Mouse (Mus musculus): ENCODE results near the gene Arnt.

Gene Arnt

DNA sequence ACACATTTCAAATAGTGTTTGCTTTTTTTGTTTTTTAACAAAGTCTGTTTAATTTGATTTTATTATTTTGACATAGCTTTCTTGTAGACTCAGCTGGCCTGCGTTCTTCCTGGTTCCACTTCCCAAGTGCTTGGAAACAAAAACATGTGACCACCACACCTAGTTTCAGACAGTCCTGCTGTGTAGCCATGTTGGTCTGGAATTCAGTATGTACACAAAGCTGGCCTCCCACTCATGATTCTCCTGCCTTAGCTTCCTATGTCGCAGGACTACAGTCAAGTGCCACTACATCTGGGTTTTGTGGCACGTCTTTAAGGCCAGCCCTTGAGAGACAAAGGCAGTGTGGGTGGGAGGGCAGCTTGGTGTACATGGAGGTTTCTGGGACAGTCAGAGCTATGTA lies 16.7 kb downstream of the Arnt start:
- DNase-seq (ENCODE audit: extremely low read depth, insufficient read length, low spot score): no peak

DNA sequence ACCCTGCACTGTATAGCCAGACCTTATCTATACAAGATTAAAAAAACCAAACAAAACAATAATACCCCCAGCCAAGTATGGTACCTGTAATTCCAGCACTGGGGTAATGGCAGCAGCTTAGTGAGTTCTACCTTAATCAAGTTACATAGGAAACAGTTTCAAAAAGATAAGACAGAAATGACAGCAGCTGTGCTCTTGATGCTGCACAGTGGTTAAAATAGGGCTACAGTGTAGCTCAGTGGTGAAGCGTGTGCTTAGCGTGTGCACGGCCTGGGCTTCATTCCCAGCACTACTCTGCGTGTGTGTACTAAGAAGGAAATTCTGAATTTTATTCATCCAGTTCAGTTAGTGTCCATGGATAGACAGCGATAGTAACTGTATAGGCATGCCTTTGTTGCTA lies 22.2 kb downstream of the Arnt start:
- DNase-seq (ENCODE audit: extremely low read depth, insufficient read length, low spot score): no peak

DNA sequence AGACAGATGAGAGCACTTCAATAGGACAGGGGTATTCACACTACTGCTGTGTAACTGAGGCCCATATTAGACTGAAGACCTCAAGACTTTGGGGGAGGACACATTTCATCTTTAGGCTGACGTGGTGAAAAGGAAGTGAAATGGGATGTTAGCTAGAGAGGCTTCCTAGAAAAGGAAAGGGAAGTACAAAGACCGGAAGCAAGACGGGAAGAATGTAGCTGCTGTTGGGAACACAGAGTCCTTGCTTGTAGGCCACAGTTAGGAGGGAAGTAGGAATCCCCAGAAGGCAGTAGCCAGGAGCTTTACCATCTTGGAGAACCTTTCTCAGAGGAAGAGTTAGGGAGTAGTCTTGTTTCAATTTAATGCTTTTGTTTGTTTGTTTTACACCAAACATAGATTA lies 23.6 kb downstream of the Arnt start:
- no peak for DNase-seq (ENCODE audit: extremely low read depth, insufficient read length, low spot score)

DNA sequence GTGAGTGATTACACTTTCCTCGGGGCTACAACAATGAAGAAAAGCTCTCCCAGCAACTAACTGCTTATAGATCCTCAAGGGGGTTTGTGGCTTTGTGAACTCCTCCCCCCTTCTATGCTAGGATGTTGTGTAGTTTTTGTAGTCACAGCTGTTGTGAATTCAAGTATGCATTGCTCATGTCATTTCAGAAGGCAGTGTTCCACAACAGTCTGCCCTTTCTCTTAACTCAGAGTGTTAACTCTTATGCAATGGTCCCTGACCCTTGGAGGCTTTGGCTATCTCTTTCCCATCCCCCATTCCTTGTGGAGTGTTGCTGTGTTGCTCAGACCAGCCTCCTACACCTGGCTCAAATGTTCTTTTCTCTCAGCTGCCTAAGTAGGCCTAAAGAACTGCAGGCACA lies 25.2 kb downstream of the Arnt start:
- no peak for DNase-seq (ENCODE audit: extremely low read depth, insufficient read length, low spot score)

DNA sequence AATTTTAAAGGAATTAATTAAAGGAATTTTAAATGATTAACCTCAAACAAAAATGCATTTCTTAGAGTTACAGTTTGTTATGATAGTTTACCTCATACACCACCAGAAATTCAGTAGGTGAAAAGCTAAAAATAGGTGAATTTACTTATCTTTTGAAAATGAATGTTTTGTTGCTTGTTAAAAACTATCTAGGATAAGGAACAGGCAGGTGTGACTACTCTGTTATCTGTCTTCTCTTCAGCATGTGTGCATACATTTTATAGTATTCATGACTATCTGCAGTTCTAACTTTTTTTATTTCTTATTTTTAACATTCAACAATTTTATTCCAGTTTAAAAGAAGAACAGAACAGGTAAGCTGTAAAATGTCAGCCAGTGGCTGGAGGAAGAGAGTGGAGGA lies 29.7 kb downstream of the Arnt start:
- no peak for DNase-seq (ENCODE audit: extremely low read depth, insufficient read length, low spot score)

DNA sequence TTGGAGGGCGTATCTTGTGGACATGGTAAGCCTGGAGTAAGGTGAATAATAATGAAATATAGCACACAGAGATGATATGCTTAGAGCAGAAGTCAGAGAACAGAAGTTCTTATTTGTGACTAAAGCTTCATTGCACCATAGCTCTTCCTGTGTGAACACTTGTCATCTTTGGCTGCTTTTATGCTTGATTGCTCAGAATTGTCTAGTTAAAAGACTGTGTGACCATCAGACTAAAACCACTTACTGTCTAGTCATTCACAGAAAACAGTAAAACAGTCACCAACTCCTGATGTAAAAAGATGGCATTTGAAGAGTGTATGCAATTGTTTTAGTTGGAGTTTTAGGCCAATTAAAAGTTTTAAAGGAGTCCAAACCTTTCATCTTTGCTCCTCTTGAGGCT lies 44.8 kb downstream of the Arnt start:
- DNase-seq (ENCODE audit: extremely low read depth, insufficient read length, low spot score): no peak

DNA sequence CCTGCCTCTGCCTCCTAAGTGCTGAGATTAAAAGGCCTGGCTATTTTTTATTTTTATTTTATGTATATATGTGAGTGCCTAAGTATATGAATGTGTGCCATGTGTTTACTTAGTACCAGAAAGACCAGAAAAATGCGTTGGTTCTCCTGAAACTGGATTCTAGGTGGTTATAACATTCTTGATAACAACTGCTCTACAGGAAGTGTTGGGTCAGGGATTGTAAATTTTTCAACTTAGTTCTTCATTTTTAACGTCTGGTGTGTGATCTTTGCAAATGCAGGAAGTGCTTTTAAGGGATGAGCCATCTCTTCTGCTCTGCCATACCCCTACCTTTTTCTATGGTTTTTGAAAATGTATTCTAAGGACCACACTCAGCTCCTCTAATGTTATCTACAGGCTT lies 52.2 kb downstream of the Arnt start:
- no peak for DNase-seq (ENCODE audit: extremely low read depth, insufficient read length, low spot score)

DNA sequence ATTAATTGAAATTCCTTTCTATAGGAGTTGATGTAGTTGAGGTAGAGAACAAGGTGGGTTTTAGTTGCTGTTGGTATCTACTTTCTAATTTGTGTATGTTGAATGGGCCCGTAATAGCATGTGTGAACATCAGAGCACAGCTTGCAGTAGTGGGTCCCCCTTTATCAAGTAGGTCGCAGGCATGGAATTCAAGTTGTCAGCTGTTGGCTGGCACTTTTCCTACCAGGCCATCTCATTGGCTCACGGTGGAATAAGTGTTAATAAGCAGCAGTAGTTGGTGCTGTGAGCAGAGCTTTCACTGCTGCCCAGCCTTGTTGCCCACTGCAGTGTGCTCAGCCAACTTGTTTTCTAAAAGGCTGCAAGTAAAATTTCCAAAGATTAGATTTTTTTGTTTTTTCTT lies 54.5 kb downstream of the Arnt start:
- DNase-seq (ENCODE audit: extremely low read depth, insufficient read length, low spot score): no peak

DNA sequence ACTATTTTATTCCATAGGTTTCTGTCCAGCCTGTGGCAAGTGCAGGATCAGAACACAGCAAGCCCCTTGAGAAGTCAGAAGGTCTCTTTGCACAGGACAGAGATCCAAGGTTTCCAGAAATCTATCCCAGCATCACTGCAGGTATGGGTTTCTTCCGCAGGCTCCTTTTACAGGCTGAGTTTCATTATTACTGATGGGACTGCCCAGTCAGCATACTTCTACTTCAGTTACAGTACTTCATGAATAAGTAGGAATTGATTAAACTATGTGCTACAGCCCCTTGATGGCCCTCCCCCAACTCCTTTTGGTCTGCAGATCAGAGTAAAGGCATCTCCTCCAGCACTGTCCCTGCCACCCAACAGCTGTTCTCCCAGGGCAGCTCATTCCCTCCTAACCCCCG lies 56.0 kb downstream of the Arnt start:
- no peak for DNase-seq (ENCODE audit: extremely low read depth, insufficient read length, low spot score)

DNA sequence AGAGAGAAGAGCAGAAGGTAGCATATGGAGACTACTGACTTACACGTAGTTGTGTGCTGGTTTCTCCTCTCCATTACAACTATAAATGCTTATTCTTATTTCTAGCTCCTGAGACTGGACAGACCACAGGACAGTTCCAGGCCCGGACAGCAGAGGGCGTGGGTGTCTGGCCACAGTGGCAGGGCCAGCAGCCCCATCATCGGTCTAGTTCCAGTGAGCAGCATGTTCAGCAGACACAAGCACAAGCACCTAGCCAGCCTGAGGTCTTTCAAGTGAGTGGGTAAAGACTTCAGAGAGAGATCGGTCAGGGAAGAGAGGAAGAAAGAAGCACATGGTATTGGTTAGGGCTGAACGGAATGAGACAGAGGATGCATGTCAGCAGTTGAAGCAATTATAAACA lies 60.2 kb downstream of the Arnt start:
- peak; percentile 53 for DNase-seq (ENCODE audit: extremely low read depth, insufficient read length, low spot score)

DNA sequence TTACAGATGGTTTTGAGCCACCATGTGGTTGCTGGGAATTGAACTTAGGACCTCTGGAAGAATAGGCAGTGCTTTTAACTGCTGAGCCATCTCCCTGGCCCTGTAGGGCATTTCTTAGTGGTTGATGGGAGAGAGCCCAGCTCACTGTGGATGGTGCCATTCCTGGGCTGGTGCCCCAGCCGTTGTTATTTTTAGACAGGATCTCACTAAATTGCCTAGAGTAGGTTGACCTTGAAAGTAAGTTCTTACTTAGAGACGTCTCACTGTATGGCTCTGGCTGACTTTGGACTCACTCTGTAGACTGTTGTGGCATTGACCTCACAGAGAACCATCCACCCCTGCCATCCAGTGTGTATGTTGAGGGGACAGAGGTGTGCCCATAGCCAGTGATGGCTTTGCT lies 64.0 kb downstream of the Arnt start:
- no peak for DNase-seq (ENCODE audit: extremely low read depth, insufficient read length, low spot score)

DNA sequence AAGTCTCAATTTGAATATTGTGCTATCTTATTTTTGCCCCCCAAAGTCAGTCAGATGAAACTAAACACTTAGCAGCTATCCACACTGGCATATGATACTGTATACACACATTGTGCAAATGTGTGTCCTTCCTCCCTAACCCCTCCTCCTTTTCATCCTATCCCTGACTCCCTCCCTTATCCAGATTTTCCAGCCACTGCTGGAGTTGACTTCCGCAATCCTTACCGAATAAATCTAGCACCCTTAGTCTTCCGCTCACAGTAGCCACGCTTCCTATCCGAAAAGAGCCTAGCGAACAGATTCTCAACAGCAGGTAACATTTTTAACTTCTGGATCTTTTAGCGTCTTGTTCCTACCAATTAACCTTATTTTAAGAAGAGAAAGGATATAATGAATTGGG lies 64.8 kb downstream of the Arnt start, which contains the start of gene Ctsk:
TSS of gene Ctsk (plus strand) at position 233 of the 400 bp plus-strand sequence.
- DNase-seq (ENCODE audit: extremely low read depth, insufficient read length, low spot score): no peak

DNA sequence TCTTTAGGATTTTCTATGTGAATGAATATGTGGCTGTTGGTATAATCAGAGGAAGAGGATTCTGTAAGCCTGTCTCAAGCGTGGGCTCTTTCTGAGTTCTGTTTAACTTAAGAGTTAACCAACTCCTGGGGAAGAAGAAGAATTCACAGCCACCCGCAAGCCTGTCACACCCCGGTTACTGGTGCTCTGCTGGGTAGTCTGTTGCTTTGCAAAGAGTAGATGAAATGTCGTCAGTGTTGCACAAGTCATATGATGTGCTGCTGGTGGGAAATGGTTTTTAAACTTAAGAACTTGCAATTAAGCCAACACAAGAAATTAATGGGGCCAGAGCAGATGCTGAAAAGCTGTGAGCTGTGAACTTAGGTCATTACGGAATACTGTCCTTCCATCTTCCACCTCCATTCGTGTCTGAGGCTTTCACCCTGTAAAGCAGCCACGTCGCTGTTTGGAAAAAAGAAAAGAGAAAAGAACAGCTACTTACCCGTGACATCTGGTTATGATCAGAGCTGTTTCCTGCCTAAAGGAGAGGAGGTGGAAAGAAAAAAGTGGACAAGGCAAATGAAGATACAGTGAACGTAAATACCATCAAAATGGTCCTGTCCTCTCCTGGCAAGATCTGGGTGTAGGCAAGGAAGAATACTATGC lies 65.4 kb downstream of the Arnt start:
- no peak for DNase-seq (ENCODE audit: extremely low read depth, insufficient read length, low spot score)

DNA sequence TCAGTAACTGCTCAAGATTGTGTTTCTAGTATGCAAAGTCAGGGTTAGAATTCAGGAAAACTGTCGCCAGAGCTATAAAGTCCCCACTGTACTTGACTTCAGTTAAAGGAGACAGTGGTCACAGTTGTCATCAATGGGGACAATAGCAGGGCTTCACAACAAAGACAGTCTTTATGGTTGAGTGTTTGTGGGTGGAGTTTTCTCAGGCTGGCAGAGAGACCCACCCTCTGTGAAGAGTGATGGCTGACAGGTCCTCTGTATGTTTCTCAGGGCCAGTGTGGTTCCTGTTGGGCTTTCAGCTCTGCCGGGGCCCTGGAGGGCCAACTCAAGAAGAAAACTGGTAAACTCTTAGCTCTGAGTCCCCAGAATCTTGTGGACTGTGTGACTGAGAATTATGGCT lies 68.1 kb downstream of the Arnt start:
- DNase-seq (ENCODE audit: extremely low read depth, insufficient read length, low spot score): no peak

DNA sequence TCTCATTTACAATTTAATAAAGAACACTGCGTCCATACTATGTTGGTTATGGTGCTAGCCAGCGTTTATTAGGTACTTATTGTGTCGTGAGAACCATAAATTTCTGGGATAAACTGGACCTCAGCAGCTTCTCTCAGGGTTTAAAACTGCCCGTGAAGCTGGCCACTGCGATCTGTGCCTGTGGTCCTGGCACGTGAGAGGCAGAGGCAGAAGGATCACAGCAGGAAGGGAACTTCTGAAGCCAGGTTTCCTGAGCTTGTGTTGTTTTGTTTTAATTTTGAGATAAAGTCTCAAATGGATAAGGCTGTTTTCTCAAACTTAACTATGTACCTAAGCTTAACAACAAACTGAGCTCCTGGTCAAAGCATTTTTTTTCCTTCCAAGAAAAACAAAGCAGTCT lies 75.2 kb downstream of the Arnt start:
- DNase-seq (ENCODE audit: extremely low read depth, insufficient read length, low spot score): no peak

DNA sequence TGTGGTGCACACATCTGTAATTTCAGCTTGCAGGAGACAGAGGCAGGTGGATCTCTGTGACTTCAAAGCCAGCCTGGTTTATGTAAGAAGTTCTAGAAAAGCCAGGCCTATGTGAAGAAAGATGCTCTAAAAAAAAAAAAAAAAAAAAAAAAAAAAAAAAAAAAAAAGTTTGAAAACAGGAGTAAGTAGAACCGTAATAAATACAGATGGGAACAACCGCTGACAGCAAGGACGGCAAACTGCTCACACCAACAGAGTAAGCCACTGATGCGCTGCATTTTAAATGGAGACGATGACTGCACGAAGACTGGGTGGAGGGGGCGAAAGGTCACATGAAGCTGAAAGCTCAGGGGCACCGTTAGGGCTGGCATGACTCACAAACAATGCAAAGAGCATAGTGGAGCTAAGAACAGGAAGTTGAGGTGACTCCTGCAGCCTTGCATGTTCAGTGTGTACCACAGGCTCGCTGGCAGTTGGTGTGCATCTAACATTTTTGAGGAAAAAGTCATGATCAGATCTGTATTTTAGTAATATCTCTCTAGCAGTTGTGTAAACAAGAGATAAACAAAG lies 77.5 kb downstream of the Arnt start:
- no peak for DNase-seq (ENCODE audit: extremely low read depth, insufficient read length, low spot score)

DNA sequence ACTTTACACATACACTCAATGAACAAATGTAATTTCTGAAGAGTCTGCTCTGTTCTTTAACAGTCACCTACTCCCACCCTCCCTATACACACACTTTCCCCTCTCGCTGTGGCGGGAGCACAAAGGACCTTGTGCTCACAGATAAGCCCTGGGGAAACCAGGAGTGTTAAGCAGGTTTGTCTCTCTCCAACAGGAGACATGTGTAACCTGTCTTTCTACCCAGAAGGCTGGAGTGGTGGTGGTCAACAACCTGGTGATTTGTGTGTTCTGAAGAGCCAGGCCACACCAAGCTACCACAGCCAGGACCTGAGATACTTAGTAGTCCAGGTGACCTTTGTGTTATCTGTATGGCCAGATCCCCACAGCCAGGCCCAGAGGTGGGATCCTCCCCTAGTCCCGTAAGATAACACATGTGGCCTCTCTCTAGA lies 82.4 kb downstream of the Arnt start:
- DNase-seq (ENCODE audit: extremely low read depth, insufficient read length, low spot score): no peak

DNA sequence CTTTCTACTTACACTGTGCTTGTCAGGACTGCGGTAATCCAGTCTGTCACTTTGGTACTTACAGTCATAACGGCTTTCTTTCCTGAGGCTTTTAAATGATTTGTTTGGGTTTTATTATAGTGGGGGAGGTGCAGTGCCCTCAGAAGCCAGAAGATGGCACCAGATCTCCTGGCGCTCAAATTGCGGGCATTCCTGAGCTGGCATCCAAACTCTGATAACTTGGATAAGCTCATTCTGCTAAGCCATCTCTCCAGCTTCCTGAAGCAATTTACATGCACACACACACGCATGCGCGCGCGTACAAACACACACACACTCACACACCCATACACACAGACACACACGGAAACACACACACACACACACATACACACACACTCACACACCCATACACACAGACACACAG lies 83.3 kb downstream of the Arnt start:
- peak; percentile 59 for DNase-seq (ENCODE audit: extremely low read depth, insufficient read length, low spot score)

DNA sequence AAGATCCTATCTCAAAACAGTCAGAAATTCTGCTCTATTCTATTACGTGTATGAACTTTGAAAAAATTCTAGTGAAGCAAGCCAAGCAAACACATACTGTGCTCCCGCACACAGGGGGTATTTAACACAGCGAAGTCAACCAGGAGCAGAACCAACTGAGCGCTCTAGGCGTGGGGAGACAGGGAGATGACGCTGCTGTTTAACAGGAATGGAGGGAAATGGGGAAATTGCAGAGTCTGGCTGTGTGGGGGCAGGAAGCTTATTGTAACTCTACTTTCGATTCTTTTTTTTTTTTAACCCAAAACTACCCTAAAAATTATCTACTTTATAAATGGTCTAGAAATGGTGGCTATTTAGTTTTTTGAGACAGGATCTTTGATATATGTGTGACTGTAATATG lies 84.7 kb downstream of the Arnt start:
- no peak for DNase-seq (ENCODE audit: extremely low read depth, insufficient read length, low spot score)

DNA sequence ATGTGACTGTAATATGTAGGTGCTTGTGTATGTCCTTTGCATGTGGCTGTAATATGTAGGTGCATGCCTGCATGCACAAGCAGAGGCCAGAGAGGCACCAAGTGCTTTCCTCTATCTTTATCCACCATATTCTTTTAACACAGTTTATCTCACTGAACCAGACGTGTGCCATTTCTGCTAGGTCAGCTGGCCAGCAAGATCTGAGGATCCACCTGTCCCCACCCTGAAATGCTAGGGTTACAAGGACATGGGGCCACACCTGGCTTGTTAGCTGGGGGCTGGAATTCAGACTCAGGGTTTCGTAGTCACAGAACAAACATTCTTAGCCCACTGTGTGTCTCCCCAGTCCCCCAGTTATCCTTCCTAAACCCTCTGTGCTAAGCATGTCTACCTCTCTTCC lies 85.1 kb downstream of the Arnt start:
- DNase-seq (ENCODE audit: extremely low read depth, insufficient read length, low spot score): no peak

DNA sequence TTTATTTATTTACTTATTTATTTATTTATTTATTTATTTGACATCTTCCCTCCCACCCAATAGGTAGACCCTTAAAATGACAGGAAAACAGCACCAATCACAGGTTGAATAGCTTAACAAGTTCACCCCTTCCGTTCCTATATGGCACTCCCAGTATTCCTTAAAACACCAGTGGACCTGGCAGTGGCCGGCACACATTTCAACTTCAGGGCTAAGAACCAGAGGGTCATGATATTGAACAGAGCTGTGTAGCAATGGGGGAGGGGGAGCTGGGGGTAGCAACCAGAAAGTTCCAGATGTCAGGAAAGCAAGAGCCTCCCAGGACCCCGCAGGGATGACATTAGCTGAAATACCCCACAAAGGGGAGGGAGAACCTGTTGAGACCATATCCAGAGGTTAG lies 85.9 kb downstream of the Arnt start:
- DNase-seq (ENCODE audit: extremely low read depth, insufficient read length, low spot score): no peak

DNA sequence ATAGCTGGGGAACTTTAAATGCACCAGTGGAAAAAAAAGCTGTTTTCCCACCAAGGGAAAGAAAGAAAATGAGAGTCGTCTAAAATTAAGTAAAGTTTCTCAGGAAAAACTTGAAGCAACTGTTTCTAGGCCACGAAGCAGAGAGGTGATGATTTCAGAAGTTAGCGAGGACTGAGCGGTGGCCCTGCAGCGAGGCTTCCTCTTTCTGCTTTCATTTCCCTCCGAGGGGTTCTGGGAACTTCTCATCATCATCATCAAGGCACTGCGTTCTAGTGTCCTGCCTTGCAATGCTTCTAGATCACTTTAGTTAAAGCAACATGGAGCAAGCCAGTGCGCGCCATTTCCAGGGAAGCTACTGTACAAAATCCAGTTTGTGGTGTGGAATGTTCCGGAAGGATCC lies 87.0 kb downstream of the Arnt start:
- DNase-seq (ENCODE audit: extremely low read depth, insufficient read length, low spot score): no peak

DNA sequence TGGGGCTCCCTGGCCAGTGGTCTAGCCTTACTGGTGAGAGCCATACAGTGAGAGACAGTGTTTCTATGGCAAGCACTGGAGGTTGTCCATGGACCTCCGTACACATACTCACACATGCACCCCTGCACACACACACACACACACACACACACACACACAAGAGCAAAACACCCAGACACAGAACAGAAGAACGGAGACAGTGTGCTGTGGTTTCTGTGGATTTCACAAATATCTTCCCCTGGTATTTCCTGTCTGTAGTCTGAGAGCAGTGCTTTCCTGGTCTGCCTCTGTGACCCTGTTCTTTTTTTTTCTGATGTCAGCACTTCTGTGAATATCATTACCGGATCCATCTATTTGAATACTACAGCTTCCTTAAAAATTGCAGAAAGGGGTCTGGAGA lies 89.5 kb downstream of the Arnt start:
- peak; percentile 26 for DNase-seq (ENCODE audit: extremely low read depth, insufficient read length, low spot score)
